Mouse (Mus musculus) spleen, embryonic (tissue): ENCODE measurements around the gene Clmp.
"Not testable (repeated sequence)": the region's sequence is repeated elsewhere in the genome, so short reads cannot be mapped to it uniquely, and the experiment has no call there.

Experiments
- CTCF ChIA-PET: fragments of 350-600 bp; sonication (Branson Sonifier 250); formaldehyde crosslinking; loops from one replicate; lab custom pipeline; 2022; lab: Charles Lee

The Clmp gene

DNA sequence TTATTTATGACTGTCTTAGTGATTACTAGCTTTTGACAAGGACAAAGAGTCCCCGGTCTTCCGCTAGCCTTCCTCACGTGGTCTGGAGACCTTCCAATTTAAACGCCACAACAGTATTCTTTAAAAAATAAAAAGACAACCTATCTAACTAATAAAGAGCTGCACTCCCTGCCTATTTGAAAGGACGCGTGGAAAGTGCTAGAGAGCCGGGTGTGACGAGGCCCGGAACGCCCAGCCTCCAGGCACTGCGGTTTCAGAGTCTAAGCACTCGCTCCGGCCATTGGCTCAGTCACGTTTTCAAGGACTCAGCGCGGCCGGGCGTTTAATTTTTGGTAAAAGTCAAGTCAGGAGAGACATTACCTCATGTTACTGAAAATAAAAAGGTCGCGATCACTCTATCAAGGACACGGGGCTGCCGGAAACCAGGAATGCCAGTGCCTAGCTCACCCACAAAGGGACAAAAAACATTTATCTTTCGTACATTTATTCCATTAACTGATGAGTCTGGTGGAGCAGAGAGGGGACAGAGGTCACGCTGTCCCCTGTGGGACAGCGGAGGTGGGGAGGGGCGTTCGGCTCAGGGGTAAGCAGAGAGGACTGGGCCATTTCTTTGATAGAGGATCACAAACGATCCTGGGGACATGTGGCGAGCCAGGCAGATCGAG is 114.2 kb downstream of the Clmp start:
- CTCF ChIA-PET = interaction anchor here (0.7 to 1.0 kb wide), 2 partner anchors 11 to 374 kb away, joined by 3 to 6 read pairs; no protein-coding TSS in a partner anchor

- CTCF ChIA-PET = interaction anchor here (0.6 to 0.7 kb wide), 2 partner anchors 116 to 375 kb away, joined by 4 to 6 read pairs; no protein-coding TSS in a partner anchor
Observed at GRCm38 (mm10) chr9:40800675-40801612, 115.2 kb downstream of the Clmp start, which contains the start of gene Hspa8. Gene Hspa8 (plus strand): TSS chr9:40800984.

DNA sequence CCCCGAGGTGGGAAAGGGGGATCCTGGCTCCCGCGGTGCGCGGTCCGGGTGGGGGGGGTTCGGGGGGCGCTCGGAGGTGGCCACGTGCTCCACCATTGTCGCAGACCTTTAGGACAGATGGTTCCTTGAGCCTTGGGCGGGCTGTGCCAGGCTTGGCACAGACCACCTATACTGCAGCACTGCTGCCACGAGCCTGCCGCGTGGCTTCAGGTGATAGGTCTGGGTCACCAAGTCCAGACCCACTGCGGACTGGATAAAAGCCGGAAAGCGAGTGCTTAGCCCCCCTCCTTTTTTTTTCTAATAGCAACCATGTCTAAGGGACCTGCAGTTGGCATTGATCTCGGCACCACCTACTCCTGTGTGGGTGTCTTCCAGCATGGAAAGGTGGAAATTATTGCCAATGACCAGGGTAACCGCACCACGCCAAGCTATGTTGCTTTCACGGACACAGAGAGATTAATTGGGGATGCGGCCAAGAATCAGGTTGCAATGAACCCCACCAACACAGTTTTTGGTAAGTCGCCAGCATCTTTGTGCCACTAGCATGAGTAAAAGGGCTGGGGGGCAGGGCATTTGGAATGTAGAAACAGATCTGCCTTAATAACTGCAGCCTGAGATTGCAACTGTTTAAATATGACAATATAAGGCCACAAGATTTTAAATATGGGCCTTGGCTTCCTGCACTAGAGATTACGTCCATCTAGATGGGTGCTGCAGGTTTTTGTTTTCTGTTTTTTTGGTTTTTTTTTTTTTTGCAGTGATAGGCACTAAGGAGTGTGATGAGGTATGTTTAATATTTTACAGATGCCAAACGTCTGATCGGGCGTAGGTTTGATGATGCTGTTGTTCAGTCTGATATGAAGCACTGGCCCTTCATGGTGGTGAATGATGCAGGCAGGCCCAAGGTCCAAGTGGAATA is 116.1 kb downstream of the Clmp start:
- CTCF ChIA-PET = not testable (repeated sequence)

DNA sequence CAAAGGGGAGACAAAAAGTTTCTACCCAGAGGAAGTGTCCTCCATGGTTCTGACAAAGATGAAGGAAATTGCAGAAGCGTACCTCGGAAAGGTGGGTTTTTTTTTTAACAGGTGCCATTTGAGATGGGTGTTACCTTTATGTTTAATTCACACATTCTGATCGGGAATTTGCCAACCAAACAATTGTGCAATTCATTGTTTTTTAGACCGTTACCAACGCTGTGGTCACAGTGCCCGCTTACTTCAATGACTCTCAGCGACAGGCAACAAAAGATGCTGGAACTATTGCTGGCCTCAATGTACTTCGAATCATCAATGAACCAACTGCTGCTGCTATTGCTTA is 116.7 kb downstream of the Clmp start:
- CTCF ChIA-PET = not testable (repeated sequence)

DNA sequence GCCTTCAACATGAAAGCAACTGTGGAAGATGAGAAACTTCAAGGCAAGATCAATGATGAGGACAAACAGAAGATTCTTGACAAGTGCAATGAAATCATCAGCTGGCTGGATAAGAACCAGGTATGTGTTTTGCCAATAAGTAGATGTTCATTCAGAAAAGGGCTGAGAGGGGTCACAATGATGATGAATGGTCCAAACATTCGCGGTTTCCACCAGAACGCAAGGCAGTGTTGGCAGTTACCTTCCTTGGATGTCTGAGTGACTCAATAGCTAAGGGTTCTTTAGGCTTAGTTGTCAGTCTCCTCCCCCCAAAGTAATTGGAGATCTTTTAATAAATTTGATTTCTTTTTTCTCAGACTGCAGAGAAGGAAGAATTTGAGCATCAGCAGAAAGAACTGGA is 118.8 kb downstream of the Clmp start:
- CTCF ChIA-PET = not testable (repeated sequence)

GRCm38 (mm10) chr9:40805263-40805662 is 119.5 kb downstream of the Clmp start:
- CTCF ChIA-PET = no interaction called here

DNA sequence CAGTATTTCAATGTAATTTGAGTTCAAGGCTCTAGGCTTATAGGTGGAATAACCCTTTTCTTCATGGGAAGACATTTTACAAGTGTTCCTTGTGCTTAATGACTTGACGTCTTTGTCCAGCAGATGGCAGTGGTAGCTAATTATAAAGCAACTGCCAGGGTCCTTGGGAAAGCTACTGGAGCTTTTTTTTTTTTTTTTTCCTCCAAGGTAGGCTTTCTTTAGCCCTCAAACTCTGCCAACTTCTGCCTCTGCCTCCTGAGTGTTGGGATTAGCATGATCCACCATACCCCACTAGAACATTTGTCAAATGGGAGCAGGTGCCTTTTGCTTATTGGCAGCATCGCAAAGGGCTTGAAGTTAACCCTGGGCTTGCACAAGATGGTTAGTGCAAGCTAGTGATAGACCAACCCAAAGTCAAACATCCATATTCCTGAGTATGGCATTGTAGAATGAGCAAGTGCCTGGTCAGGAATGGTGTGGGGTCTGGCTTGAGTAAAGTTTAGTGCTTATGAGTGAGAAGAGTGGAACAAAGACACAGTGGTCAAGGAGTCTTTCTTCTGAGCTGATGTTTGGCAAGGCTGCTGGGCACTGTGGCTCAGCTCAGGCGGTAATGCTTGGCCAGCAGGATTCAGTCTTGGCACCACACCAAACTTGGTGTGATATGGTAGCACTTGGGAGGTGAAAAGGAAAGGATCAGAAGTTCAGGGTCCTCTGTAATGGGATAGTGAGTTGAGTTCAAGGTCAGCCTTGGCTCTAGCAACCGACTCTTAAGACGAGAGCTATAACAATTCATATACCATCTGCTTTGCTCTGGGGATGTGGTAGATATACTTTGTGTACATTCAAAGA is 120.9 kb downstream of the Clmp start:
- CTCF ChIA-PET = no interaction called here

- CTCF ChIA-PET = interaction anchor here (0.6 kb wide), 1 partner anchor 397 kb away, joined by 6 read pairs; no protein-coding TSS in a partner anchor
Observed at GRCm38 (mm10) chr9:40807289-40807920, 121.6 kb downstream of the Clmp start.

DNA sequence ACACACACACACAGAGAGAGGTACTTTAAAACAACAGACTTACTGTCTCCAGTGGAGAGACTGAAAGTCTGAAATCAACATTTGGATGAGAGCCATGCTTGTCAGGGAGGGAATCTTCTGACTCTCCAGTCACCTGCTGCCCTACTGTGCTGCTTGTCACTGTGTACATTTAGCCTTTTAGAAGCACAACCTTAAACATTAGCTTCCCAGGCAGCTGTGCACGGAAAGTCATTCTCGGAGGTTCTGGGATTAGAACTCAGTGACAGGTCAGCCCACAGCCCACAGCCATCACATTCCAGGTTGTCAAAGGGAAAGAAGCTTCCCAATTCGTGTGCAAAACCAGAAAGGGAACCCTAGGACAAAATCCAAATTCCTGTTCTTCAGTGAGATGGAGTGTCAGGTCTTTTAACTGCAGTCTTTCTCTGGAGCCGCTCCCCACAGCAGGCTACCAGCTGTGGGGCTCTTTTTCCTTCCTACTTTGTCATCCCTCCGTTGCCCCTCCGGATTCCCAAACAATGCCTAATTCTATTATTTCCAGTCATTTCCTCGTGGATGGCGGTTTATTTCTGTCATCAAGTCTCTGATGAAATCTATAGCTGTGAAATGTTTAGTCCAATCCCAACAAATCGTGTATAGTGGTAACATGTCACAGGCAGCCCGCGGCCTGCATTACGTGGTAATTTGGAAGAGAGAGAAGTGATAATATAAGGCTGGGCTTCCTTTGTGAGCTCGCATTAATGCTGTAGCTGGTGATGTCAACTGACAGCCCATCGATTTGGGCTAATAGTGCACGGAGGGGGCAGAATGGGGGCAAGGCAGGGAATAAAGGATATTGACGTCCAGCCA is 122.5 kb downstream of the Clmp start:
- CTCF ChIA-PET = interaction anchor here (0.6 kb wide), 1 partner anchor 396 kb away, joined by 6 read pairs; no protein-coding TSS in a partner anchor

DNA sequence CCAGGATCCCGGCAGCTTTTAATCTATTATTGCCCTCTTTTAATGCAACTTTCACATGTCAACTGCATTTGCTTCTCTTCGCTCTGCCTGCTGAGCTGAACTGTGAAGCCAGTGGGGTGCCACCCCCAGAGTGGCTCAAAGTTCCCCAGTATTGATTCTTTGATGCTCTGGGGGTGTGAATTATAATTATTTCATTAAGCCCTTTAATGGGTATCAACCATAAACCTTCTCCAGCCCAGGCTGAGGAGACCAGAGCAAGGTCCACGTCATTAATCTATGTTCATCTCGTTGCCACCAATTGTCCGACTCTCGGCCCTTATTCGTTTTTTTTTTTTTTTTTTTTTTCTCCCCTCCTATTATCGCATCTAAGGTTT is 123.1 kb downstream of the Clmp start:
- CTCF ChIA-PET = no interaction called here

DNA sequence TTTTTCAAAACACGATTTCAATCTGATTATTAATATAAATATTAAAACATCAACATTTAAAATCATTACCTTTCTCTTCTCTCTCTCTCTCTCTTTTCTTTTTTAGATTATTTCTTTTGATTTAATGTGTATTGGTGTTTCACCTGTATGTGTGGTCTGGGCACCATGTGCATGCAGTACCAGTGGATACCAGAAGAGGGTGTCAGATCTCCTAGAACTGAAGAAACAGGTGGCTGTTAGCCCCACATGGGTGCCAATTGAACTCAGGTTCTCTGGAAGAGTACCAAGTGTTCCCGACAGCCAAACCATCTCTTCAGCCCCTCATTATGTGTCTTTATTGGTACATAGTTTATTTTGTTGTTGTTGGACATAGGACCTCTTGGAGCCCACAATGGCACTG is 126.1 kb downstream of the Clmp start:
- CTCF ChIA-PET = no interaction called here

- CTCF ChIA-PET = no interaction called here
Observed at GRCm38 (mm10) chr9:40814060-40814459, 128.3 kb downstream of the Clmp start.

- CTCF ChIA-PET = no interaction called here
Observed at GRCm38 (mm10) chr9:40817325-40818028, 131.7 kb downstream of the Clmp start.

DNA sequence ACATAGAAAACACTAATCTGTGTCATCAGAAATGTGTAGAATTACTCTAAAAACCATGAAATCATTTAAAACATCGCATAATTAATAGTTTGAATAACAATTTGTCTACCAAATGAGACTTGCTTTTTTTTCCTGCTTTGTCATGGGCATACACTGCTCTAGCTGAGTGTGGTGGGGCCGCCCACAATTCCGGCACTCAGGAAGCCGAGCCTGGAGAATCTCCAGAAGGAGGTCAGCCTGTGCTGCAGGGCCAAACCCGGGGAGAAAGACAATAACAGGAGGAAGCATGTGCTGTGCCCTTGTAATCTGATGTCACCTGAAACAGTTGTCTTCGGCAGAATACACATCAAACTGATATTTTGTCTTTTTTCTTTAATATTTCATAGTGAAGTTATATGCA is 139.8 kb downstream of the Clmp start:
- CTCF ChIA-PET = no interaction called here

DNA sequence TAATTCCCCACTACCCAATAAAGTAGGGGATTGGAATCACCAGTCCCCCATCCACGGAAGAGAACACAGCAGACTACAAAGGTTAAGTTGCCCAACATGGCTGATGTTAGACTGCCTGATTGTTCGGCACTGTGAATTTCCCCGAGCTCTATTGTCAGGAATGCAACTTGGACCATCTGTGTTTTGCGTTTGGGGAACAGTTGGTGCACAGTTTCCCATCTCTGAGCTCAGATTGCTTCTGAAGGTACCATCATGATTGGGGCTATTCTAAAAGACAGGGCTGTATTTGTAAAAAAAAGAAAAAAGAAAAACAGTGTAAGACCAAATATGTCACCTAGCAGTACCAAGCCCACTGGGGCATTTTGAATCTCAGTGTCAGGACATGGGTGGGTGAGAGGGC is 141.6 kb downstream of the Clmp start:
- CTCF ChIA-PET = no interaction called here

- CTCF ChIA-PET = interaction anchor here (0.7 kb wide), 1 partner anchor 13 kb away, joined by 4 read pairs; no protein-coding TSS in a partner anchor
Observed at GRCm38 (mm10) chr9:40834569-40834968, 148.8 kb downstream of the Clmp start.
